Mouse (Mus musculus) brain, embryonic 14.5 days (tissue): ENCODE data around the gene Dedd2. TPM values are rescaled to one million over a fixed set of nuclear protein-coding genes. Genes with fewer than 3 reads are reported as not detected.
"Not testable (repeated sequence)": the region's sequence is repeated elsewhere in the genome, so short reads cannot be mapped to it uniquely, and the experiment has no call there.

ENCODE experiments used
- DNase-seq: peaks from one replicate; pipeline ENCODE4 v3.0.0-alpha.2; 2011; ENCODE audit warnings: low read depth
- CTCF ChIP-seq: fragments of 200-500 bp; IDR thresholded peaks from 2 replicates; pipeline ENCODE4 v1.5.1; 2012; ENCODE audit warnings: inconsistent platforms, mild to moderate bottlenecking, moderate library complexity, borderline replicate concordance; ENCODE audit not compliant: insufficient read depth, insufficient read length; ENCODE audit errors: extremely low read depth
- POLR2A ChIP-seq: fragments of 200-500 bp; IDR thresholded peaks from 2 replicates; pipeline ENCODE4 v1.6.1; 2012; ENCODE audit warnings: mild to moderate bottlenecking, inconsistent platforms, borderline replicate concordance; ENCODE audit not compliant: poor library complexity, insufficient read depth, insufficient read length, severe bottlenecking; ENCODE audit errors: extremely low read depth
- polyA plus RNA-seq: library from polyadenylated mRNA; depleted of rRNA; stranded (reverse); fragments of >200 nt; gene quantifications from 2 replicates; pipeline ENCODE4 v1.2.3, GENCODE M21; 2012; rRNA removed

Gene Dedd2
- polyA plus RNA-seq = 19.1 and 19.7 TPM in 2 replicates

DNA sequence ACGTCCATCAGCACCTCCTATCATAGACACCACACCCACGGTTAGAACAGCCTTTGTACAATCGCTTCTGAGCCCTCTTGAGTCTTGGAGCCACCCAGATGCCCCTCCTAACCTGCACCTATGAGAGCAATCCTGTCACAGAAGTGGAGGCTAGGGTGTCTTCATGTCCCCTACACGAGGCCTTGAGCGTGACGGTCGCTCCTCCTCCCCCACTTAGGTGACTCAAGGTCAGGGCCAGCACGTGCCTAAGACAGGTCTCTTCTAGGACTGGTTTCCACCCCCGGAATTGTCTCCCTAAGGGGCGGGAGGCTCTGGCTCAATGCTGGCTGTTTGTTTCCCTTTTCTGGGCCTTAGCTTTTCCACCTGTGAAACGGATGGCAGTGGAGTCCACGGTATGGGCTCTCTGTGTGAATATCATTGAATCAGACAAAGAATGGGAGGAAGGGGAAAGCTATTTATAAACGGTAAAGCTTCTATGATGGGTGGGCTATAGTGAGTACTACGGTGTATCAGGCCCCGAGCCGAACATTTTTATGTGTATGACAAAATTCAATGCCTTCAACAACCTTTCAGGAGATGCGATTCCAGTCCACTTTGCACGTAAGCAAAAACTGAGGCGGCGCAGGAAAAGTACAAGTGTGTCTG, at the start of gene Dedd2:
Gene Dedd2 (minus strand): TSS at position 159 of the 645 bp plus-strand sequence.
- no peak for TF ChIP-seq CTCF
- TF ChIP-seq POLR2A = no peak
- peak; percentile 11 for DNase-seq

GRCm38 (mm10) chr7:25269545-25270271, 49.3 kb upstream of the Dedd2 start:
- no peak for DNase-seq
- TF ChIP-seq POLR2A (no peak), CTCF (no peak)

DNA sequence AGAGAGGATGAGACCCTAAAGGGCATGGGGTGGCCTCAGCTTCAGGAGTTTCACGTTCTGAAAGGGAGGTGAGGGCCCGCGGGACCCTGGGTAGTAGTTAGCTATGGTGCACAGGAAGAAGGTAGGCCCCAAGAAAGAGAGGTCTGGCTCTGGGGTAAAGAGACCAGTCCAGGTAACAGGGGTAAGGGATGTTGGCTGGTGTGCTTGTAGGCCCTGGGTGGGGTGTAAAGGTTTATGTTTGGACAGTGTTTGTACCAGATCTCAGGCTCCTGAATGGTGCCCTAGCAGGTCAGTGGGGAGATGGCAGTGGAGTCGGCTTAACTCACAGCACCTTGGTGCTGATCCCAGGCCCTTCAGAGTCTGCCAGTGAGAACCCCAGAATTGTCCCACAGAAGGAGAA, 48.6 kb upstream of the Dedd2 start:
- no peak for DNase-seq
- TF ChIP-seq CTCF (no peak), POLR2A (no peak)

DNA sequence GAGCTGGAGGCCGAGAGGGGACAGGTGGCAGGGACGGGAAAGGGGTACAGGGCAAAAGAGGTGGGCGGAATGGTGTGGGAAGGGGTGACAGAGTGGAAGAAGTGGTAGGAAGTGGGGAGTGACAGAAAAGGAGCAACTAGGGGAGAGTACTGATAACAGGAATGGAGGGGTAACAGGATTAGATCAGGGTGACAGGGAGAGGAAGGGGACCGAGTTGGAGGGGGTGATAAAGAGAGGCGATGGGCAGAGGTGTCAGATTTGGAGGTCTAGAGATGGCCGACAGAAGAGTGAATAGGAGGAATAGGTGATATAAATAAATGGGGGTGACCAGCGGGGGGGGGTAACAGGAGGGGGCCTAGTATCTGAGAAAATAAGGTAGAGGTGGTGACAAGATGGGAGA, 48.2 kb upstream of the Dedd2 start:
- TF ChIP-seq POLR2A = no peak
- DNase-seq = no peak

DNA sequence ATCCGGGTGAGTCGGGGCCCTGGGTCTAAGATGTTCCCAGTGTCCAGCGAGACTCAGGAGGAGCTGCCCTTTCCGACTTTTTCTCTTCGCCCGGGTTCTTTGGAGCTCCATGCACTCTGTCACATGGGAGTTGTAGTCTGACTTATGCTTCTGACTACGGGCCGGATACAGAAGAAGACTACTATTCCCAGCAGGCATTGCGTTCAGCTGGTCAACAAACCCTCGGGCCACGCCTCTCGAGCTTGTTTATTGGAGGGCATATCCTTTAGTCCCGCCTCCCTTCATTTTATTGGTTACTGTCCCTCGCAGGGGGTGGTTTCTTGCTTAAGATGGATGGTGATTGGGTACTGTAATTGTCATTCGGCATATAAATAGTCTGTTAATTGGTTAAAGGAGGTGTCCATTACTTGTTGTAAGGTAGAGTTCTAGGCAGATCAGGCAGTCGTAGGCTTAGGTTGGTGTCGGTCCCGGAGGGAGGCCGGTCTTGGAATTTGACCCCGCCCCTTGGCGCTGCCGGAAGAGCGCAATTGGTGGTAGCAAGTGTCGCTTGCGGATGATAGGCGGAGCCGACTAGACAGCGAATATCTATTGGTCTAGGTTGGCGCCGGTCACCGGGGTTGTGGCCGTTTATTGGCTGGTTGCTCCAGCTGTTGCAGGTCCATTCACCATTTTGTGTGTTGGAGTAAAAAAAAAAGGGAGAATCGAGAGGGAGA, 47.5 kb upstream of the Dedd2 start:
- TF ChIP-seq POLR2A (no peak), CTCF (no peak)
- DNase-seq = peak; percentile 100

GRCm38 (mm10) chr7:25267301-25267750, 46.9 kb upstream of the Dedd2 start, which contains the start of gene Cic:
Gene Cic, plus strand, starts transcription at chr7:25267704.
- TF ChIP-seq CTCF (0 out of 2 replicates have a peak, but pooled peaks have one; percentile 3), POLR2A (no peak)
- peak; percentile 99 for DNase-seq

DNA sequence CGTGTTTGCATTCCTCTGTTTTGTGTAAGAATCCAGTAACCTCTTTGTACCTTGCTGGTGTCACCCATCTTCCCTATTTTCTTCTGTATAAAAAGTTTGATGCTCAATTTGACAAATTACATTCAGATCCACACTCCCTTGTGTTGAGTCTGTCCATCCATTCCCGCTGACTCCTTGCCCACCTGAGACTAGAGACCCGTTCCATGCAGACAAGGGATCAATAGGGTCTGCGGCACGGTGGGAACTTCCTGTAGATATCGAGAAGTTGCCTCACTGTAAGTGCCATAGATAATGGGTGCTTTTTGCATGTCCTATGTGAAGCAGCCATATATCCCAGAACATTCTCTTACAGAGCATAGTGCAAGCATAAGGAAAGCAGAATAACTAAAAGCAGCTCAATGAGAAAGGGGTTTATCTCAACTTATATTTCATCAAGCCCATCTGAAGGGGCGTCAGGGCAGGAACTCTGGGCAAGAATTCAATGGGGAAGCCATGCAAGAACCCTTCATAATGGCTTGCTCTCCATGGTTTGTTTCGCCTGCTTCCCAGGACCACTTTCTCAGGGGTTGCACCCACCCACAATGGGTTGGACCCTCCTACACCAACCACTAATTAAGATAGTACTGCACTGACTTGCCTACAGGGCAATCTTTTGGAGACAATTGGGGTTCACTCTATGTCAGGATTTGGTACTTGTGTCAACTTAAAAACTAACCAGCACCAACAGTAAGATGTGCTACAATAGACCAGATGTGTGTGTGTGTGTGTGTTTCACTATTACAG, 46.0 kb upstream of the Dedd2 start:
- no peak for TF ChIP-seq CTCF
- TF ChIP-seq POLR2A = no peak
- no peak for DNase-seq

DNA sequence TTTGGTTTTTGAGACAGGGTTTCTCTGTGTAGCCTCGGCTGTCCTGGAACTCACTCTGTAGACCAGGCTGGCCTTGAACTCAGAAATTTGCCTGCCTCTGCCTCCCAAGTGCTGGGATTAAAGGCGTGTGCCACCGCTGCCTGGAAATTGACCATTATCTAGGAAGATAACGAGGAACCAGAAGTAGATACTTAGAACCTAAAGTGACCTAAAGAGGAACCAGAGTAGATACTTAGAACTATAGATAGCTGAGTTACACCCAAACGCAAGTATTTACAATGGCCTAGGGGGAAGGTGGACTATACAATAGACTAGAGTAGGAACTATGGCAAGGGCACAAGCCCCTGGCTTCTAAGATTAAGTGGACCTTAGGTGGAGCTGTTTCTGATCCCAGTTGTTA, 45.3 kb upstream of the Dedd2 start:
- DNase-seq = not testable (repeated sequence)

GRCm38 (mm10) chr7:25263968-25264870, 43.8 kb upstream of the Dedd2 start:
- TF ChIP-seq CTCF = no peak
- no peak for TF ChIP-seq POLR2A
- DNase-seq = no peak

GRCm38 (mm10) chr7:25261896-25262295, 41.5 kb upstream of the Dedd2 start:
- no peak for DNase-seq
- TF ChIP-seq CTCF (no peak), POLR2A (no peak)

GRCm38 (mm10) chr7:25251822-25252221, 31.4 kb upstream of the Dedd2 start:
- TF ChIP-seq CTCF (no peak), POLR2A (no peak)
- DNase-seq = no peak
